Mouse (Mus musculus) limb, embryonic 10.5 days (tissue): Measurements from ENCODE around the gene Zfp54. TPM values are rescaled to one million over a fixed set of nuclear protein-coding genes. Genes with fewer than 3 reads are reported as not detected.
"Not testable (repeated sequence)": the region's sequence is repeated elsewhere in the genome, so short reads cannot be mapped to it uniquely, and the experiment has no call there.

Source experiments
- DNase-seq: peaks from one replicate; pipeline ENCODE4 v3.0.0-alpha.2; 2017; ENCODE audit warnings: low spot score
- H3K27ac ChIP-seq: fragments of 300-500 bp; sonication (generic); 2 replicates; pipeline ENCODE4 v1.5.1; 2016; ENCODE audit warnings: mild to moderate bottlenecking
- H3K27me3 ChIP-seq: fragments of 300-500 bp; sonication (generic); 2 replicates; pipeline ENCODE4 v1.6.1; 2016; ENCODE audit warnings: low read depth, mild to moderate bottlenecking; ENCODE audit not compliant: poor library complexity, severe bottlenecking
- H3K36me3 ChIP-seq: fragments of 300-500 bp; sonication (generic); 2 replicates; pipeline ENCODE4 v1.6.1; 2016; ENCODE audit warnings: mild to moderate bottlenecking, moderate library complexity
- H3K4me1 ChIP-seq: fragments of 300-500 bp; sonication (generic); 2 replicates; pipeline ENCODE4 v1.6.1; 2016
- H3K4me3 ChIP-seq: fragments of 300-500 bp; sonication (generic); 2 replicates; pipeline ENCODE4 v1.5.1; 2016; ENCODE audit warnings: mild to moderate bottlenecking, moderate library complexity
- H3K9me3 ChIP-seq: fragments of 300-500 bp; sonication (generic); replicated peaks from 2 replicates; pipeline ENCODE4 v1.6.1; 2016; ENCODE audit warnings: mild to moderate bottlenecking
- WGBS: fragments of 180-500 bp; shearing (Covaris S2); methylation state at CpG from one replicate; pipeline ENCODE4 v1.1.7; 2016; 5-methylcytosine and 5-hydroxymethylcytosine counted together
- polyA plus RNA-seq: library from polyadenylated mRNA; unstranded; fragments of >200 nt; fragmentation: Nextera tagmentation; extraction: Ambion mirVana; gene quantifications from 2 replicates; pipeline ENCODE4 v1.2.1, GENCODE M21; 2016

The Zfp54 gene
- polyA plus RNA-seq, 1 experiment from 2014 or later = 2.7 TPM

GRCm38 (mm10) chr17:21474729-21475128, 51.7 kb downstream of the Zfp54 start:
- not testable (repeated sequence) for H3K36me3 ChIP-seq, DNase-seq

DNA sequence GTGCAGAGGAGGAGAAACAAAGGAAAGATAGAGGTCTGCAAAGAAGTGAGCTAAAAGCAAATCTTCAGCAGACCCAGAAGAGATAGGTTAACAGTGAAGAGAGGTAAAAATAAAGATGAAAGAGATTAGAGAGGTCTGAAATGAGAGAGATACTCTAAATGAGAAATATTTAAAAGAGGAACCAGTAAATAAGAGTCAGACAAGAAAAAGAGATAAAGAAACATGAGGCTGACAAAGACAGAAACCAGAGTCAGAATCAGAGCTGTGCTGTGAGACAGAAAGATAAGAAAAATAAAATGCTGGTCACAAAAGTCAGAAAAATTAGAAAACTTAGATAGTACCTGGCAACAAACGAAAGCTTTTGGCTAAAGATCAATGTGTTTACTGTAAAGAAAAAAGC, 52.3 kb downstream of the Zfp54 start:
- not testable (repeated sequence) for H3K27me3 ChIP-seq, H3K9me3 ChIP-seq, H3K27ac ChIP-seq, H3K36me3 ChIP-seq, DNase-seq, H3K4me3 ChIP-seq
- WGBS = 70% methylated on average over 1 of the region's 1 CpGs
- H3K4me1 ChIP-seq = peaks cover 20% of the 10 kb centered on the region

More at GRCm38 (mm10) chr17:21474729-21475128, 51.7 kb downstream of the Zfp54 start:
- H3K4me3 ChIP-seq, H3K9me3 ChIP-seq, H3K27ac ChIP-seq, H3K27me3 ChIP-seq: not testable (repeated sequence)
- 23% methylated on average over 10 of the region's 10 CpGs for WGBS
- peaks cover 20% of the 10 kb centered on the region for H3K4me1 ChIP-seq

GRCm38 (mm10) chr17:21476351-21476750, 53.3 kb downstream of the Zfp54 start:
- H3K4me1 ChIP-seq = peaks cover 20% of the 10 kb centered on the region
- 95% methylated on average over 5 of the region's 9 CpGs for WGBS

DNA sequence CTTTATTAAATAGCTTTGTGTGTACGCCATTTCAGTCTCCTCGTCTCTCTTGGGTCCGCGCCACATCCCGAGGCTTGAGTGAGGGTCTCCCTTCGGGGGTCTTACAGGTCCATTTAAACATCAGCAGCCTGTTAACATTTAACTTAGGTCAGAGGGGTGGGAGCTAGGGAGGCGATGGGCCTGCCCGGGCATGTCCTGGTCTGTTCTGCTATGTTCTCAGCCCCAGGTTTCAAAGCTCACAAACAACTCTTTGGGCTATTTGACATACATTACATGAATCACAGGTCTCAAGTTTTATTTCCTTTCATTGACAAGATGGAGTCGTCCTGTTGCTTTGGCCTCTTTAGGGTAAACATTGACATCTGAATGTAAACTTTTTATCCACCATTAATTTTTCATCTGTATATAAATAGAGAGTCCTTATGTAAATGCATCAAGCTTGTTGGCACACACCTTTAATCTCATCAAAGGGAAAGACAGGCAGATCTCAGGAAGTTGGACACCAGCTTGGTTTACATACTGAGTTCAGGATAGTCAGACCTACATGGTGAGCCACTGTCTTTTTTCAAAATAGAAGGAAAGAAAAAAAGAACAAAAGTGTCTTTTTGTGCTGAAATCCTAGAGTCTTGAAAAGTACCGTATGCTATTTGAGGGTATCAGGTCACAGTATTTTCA, 55.2 kb downstream of the Zfp54 start:
- H3K4me1 ChIP-seq = not testable (repeated sequence)
- 85% methylated on average over 10 of the region's 10 CpGs for WGBS

More at GRCm38 (mm10) chr17:21476351-21476750, 53.3 kb downstream of the Zfp54 start:
- not testable (repeated sequence) for DNase-seq, H3K36me3 ChIP-seq, H3K27me3 ChIP-seq, H3K27ac ChIP-seq, H3K9me3 ChIP-seq, H3K4me3 ChIP-seq

More for the DNA sequence above, 55.2 kb downstream of the Zfp54 start:
- not testable (repeated sequence) for H3K27ac ChIP-seq, H3K27me3 ChIP-seq, H3K4me3 ChIP-seq, H3K9me3 ChIP-seq, H3K36me3 ChIP-seq, DNase-seq

Other genes starting within 250 kb of the Zfp54 start
- gene Vmn1r234, start 197.1 kb upstream of the Zfp54 start, polyA plus RNA-seq = not detected in 2 replicates
- not detected in 2 replicates for gene Vmn1r235, start 166.8 kb upstream of the Zfp54 start, polyA plus RNA-seq
- not detected in 2 replicates for gene Vmn1r236, start 140.3 kb upstream of the Zfp54 start, polyA plus RNA-seq
- gene Vmn1r237, start 111.4 kb upstream of the Zfp54 start, polyA plus RNA-seq = not detected in 2 replicates
- gene Zfp677, start 39.5 kb upstream of the Zfp54 start, polyA plus RNA-seq = 1.7 and 2.0 TPM in 2 replicates
- gene Zfp51, start 27.1 kb downstream of the Zfp54 start, polyA plus RNA-seq = 12.7 and 15.6 TPM in 2 replicates
- gene Zfp53, start 65.8 kb downstream of the Zfp54 start, polyA plus RNA-seq = 7.2 and 9.2 TPM in 2 replicates
- gene Zfp52, start 112.3 kb downstream of the Zfp54 start, polyA plus RNA-seq = 2.0 and 2.6 TPM in 2 replicates
- 13.0 and 13.5 TPM in 2 replicates for gene Zfp948, start 143.8 kb downstream of the Zfp54 start, polyA plus RNA-seq
- 3.0 and 4.1 TPM in 2 replicates for gene Zfp983, start 227.4 kb downstream of the Zfp54 start, polyA plus RNA-seq